Mouse (Mus musculus): ENCODE data around the gene Chst3.

GRCm38 (mm10) chr10:60193532-60194423 lies 25.3 kb downstream of the Chst3 start:
- TF ChIP-seq EP300 (IDR thresholded peaks at IDR 0.05; ENCODE audit: low read depth) (no peak), CTCF (IDR thresholded peaks at IDR 0.05; ENCODE audit: low read depth) (no peak)
